Mouse (Mus musculus) heart, postnatal 4 days (tissue): Measurements from ENCODE around the gene Idi2. TPM values are rescaled to one million over a fixed set of nuclear protein-coding genes. Genes with fewer than 3 reads are reported as not detected.
"Not testable (repeated sequence)": the region's sequence is repeated elsewhere in the genome, so short reads cannot be mapped to it uniquely, and the experiment has no call there.

ENCODE experiments used
- DNase-seq: peaks from one replicate; pipeline ENCODE4 v3.0.0; 2021
- microRNA-seq, 2 experiments: library from miRNA; unstranded; fragments of <30 nt; microRNA quantifications; one replicate each; pipeline ENCODE4 v1.2.0; 2021 to 2022
- total RNA-seq, 2 experiments: library from RNA; stranded (reverse); gene quantifications; 2 replicates each; pipeline ENCODE4 v1.2.3; 2021

The Idi2 gene
- total RNA-seq, 2 experiments from 2014 or later, result not detected

DNA sequence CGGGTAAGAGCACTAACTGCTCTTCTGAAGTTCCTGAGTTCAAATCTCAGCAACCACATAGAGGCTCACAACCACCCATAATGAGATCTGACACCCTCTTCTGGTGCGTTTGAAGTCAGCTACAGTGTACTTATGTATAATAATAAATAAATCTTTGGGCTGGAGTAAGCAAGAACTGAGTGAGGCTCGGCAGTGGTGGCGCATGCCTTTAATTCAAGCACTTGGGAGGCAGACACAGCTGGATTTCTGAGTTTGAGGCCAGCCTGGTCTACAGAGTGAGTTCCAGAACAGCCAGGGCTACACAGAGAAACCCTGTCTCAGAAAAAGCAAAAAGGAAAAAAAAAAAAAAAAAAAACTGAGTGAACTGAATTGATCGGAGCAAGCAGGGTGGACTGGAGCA is 44.6 kb downstream of the Idi2 start:
- DNase-seq, result not testable (repeated sequence)

DNA sequence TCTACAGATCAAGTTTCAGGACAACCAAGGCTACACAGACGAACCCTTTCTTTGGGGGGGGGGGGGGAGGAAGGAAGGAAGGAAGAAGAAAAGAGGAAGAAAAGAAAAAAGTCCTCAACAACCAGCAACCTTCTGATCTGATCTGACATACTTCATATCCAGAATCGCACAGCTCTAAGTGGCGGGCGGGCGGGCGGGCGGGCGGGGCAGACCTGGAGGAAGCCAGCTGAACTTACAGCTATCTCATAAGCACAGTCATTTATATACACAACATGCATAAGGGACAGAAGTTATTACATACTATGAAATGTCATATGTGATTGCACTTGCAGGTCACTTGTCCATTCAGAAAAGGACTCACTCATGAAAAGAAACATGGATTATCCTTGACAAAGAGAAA is 46.8 kb downstream of the Idi2 start:
- DNase-seq, result no peak

DNA sequence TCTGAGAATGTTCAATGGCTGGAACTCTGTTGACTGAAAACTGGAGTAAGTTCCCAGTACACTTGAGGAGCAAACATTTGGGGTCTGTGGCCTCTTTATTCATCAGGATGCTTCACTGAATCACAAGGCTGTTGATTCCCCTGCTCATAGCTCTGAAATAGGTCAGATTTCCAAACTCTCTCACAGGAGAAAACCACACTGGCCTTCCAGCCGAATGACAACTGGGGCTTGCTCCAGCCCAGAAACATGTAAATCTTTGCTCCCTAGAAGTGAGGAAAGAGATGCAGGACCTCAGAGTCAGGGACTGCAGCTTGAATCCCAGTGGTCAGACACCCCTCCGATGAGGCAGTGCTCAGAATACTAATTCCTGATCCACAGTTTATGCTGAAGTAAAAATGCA is 50.6 kb downstream of the Idi2 start:
- DNase-seq, result no peak

Small RNA genes lying within 50 kb of the gene (microRNA-seq; reads per million reads assigned to microRNA genes)
- gene Gm22750, result 0 reads per million in 2 experiments

Other genes starting within 250 kb of the Idi2 start
- 10 to 100 TPM; 32.5 to 35.7 TPM for gene Wdr37, start 81.0 kb upstream of the Idi2 start, total RNA-seq
- 10 to 100 TPM; 27.6 to 31.0 TPM for gene Idi1, start 67.4 kb upstream of the Idi2 start, total RNA-seq
- gene Gm9745, start 4.6 kb upstream of the Idi2 start, total RNA-seq, result not detected
- 10 to 100 TPM; 48.1 to 50.5 TPM for gene Gtpbp4, start 43.2 kb downstream of the Idi2 start, total RNA-seq
- gene Larp4b, start 141.0 kb downstream of the Idi2 start, total RNA-seq, result 10 to 100 TPM; 85.3 to 85.8 TPM